Mouse (Mus musculus): ENCODE results near the gene Ankrd13c. TPM values are rescaled to one million over a fixed set of nuclear protein-coding genes. Genes with fewer than 3 reads are reported as not detected.

The Ankrd13c gene
- total RNA-seq, 2 experiments from 2014 or later, result 114 to 116 TPM

- intact Hi-C loops (cut with DNase I), result no loop called here
- DNase-seq (ENCODE audit: low spot score in 2 of 2), result no peak
Measured at GRCm38 (mm10) chr3:157938585-157938984, 8.5 kb upstream of the Ankrd13c start.

- no peak for DNase-seq (ENCODE audit: low spot score in 2 of 2)
- intact Hi-C loops (cut with DNase I), result loop anchor here (1.0 to 5.0 kb wide), 2 partner anchors 89 to 385 kb away; partner anchors contain the start of genes Lrrc40 and Srsf11
Measured at GRCm38 (mm10) chr3:157947383-157948280, 593 bp downstream of the Ankrd13c start.

DNA sequence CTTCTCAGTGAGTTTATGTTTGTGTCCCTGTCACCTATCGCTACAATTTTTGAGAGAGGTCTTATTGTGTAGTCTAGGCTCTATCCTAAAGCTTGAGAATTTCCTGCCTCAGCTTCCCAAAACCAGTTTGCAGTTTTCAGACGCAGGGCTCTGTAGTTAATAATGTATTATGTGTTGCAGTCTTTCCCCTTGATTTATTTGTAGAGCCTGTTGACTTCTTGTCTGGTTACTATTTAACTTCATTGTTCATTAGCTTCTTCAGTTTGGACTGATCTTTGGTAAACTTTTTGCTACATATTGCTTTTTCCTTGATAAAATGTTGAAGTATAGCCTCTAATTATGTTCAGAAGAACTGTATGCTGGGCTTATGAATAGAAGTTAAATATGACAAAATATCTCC, 5.7 kb downstream of the Ankrd13c start:
- intact Hi-C loops (cut with DNase I), result no loop called here
- DNase-seq (ENCODE audit: low spot score in 2 of 2), result no peak

DNA sequence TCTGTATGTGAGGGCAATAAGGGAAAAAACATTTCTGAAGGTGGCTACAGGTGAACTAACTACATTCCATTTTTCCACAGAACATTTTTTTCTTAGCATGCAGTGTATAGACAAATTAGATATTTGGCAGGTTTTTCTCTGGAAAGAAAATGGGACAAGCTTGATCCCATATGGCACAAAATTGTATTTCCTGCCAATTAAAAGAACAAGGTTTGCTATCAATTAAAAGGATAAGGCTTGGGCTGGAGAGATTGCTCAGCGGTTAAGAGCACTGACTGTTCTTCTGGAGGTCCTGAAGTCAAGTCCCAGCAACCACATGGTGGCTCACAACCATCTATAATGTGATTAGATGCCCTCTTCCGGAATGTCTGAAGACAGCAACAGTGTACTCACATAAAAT, 8.4 kb downstream of the Ankrd13c start:
- intact Hi-C loops (cut with DNase I), result no loop called here
- no peak for DNase-seq (ENCODE audit: low spot score in 2 of 2)

- intact Hi-C loops (cut with DNase I), result no loop called here
- no peak for DNase-seq (ENCODE audit: low spot score in 2 of 2)
Measured at GRCm38 (mm10) chr3:157956201-157956600, 9.2 kb downstream of the Ankrd13c start.

- DNase-seq (ENCODE audit: low spot score in 2 of 2), result no peak
- intact Hi-C loops (cut with DNase I), result no loop called here
Measured at GRCm38 (mm10) chr3:157957320-157957719, 10.3 kb downstream of the Ankrd13c start.

DNA sequence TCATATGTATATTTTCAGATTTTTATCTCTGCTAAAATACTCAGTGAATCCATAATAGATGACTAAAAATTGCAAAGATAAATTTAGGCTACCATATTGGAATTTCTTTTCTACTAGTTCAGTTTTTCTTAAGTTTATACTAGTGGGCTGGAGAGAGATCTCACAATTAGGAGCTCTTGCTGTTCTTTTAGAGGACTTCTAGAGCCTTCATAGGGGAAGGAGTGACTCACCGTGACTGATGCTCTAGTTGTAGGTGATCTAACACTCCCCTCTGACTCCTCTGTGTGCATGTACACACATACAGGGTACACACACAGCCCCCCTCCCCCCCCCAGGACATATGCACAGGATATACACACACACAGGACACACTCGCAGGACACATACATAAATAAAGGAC, 24.1 kb downstream of the Ankrd13c start:
- no peak for DNase-seq (ENCODE audit: low spot score in 2 of 2)
- intact Hi-C loops (cut with DNase I), result no loop called here

DNA sequence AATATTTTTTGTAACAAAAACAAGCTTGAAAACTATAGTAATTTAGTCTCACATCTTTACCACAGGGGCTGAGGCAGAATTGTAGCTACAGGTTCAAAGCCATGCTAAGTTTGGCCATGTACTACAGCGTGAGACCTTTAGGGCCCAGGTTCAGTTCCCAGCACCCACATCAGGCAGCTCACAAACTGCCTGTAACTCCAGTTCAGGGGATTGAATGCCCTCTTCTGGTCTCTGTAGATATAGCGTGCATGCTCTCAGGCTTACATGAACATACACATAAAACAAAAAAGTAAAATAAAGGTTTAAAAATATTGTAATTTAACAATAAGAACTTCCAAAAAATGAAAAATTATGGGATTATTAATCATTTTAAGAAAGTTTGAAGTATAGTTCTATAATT, 26.2 kb downstream of the Ankrd13c start:
- intact Hi-C loops (cut with DNase I), result no loop called here
- no peak for DNase-seq (ENCODE audit: low spot score in 2 of 2)

- DNase-seq (ENCODE audit: low spot score in 2 of 2), result no peak
- intact Hi-C loops (cut with DNase I), result no loop called here
Measured at GRCm38 (mm10) chr3:157979619-157980018, 32.6 kb downstream of the Ankrd13c start.

DNA sequence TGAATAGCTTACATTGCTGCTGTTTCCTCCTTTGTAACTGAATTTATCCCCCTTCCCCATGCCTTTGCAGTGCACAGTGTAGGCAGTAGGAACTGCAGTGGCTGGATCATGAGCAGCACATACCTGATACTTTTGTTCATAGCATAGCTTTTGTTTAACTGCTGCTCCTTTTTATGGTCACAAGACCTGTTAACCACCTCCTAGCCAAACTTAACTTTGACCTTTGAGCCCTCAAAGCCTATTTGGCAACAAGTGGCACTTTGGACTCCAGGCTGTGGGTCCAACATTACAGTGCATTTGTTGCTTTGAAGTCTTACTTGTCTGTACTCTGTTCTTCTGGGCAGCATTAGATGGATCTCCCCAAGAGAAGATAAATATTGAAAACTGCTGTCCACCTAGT, 46.3 kb downstream of the Ankrd13c start:
- no peak for DNase-seq (ENCODE audit: low spot score in 2 of 2)
- intact Hi-C loops (cut with DNase I), result no loop called here

- intact Hi-C loops (cut with DNase I), result no loop called here
- no peak for DNase-seq (ENCODE audit: low spot score in 2 of 2)
Measured at GRCm38 (mm10) chr3:157995726-157996125, 48.7 kb downstream of the Ankrd13c start.

DNA sequence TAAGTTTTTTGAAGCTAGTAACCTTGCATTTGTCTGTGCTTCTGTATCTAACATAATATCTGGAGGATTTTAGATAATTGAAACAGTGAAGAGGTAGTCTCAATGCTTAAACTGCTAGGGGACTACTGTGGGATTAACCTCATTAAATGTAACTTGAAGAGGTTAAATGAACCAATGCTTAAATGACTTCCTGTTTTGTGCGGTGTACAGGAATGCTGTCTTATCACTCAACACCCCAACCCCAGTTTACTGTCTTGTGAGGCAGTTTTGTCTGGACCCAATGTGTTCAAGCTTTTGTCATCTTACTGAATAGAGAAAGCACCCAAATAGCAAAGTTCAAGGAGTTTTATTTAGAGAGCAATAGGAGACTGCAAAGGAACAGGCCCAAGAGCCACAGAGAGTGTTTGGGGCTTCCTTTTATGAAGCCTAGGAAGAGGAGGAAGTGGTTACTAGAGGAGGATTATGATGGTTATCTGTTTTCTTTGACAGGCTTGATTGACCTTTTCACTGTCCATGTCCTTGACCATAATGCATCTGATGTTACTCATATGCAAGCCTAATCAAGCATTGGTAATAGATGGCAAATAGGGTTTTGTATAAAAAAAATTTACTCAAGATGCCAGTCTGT, 51.8 kb downstream of the Ankrd13c start:
- intact Hi-C loops (cut with DNase I), result no loop called here
- no peak for DNase-seq (ENCODE audit: low spot score in 2 of 2)

- DNase-seq (ENCODE audit: low spot score in 2 of 2), result no peak
- intact Hi-C loops (cut with DNase I), result no loop called here
Measured at GRCm38 (mm10) chr3:158008647-158009046, 61.6 kb downstream of the Ankrd13c start.

- intact Hi-C loops (cut with DNase I), result loop anchor here (5.0 to 10.0 kb wide), 2 partner anchors 128 to 465 kb away; no protein-coding TSS in a partner anchor
- peak; percentile 20 to 50 for DNase-seq (ENCODE audit: low spot score in 2 of 2)
Measured at GRCm38 (mm10) chr3:158009762-158010320, 62.8 kb downstream of the Ankrd13c start.

- DNase-seq (ENCODE audit: low spot score in 2 of 2), result peak; percentile 91 to 92
- intact Hi-C loops (cut with DNase I), result no loop called here
Measured at GRCm38 (mm10) chr3:158031371-158031925, 84.4 kb downstream of the Ankrd13c start.

GRCm38 (mm10) chr3:158032106-158032505, 85.1 kb downstream of the Ankrd13c start:
- intact Hi-C loops (cut with DNase I), result no loop called here
- no peak for DNase-seq (ENCODE audit: low spot score in 2 of 2)

- intact Hi-C loops (cut with DNase I), result loop anchor here (1.0 to 5.0 kb wide), 2 partner anchors 89 to 1511 kb away; partner anchors contain the start of gene Ankrd13c
- DNase-seq (ENCODE audit: low spot score in 2 of 2), result no peak
Measured at GRCm38 (mm10) chr3:158035866-158036265, 88.8 kb downstream of the Ankrd13c start.

DNA sequence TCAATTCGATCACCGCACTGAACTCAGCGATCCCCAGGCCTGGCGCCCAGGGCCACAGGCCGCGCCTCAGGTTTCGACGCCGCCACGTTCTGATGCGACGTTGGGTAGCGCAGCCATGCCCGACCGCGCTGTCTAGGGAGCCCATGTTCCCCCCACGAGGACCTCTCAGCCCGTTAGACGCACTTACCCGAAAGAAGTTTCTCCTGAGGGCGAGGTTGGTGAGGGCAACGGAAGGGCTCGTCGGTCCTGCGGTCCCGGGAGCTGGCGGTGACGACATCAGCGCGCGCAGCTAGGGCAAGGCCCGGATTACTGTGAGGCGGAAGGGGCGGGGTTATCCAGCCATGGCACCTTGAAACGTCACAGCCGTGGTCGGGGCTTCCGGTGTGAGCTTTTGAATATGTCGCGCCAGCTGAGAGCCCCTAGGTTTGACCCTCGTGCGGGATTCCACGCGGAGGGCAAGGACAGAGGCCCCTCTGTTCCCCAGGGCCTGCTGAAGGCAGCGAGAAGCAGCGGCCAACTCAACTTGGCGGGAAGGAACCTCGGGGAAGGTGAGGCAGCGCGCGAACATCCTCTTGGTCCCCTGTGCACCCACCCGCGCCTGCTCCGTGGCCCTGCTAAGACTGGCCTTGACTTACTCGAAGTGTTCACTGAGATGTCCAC, 89.4 kb downstream of the Ankrd13c start, which contains the start of the genes Srsf11 and Lrrc40:
Srsf11 (minus strand) TSS at position 311 of the 660 bp plus-strand sequence.
Lrrc40 (plus strand) TSS at position 334 of the 660 bp plus-strand sequence.
- DNase-seq (ENCODE audit: low spot score in 2 of 2), result peak; percentile 97
- intact Hi-C loops (cut with DNase I), result loop anchor here (1.0 to 5.0 kb wide), 2 partner anchors 89 to 1511 kb away; partner anchors contain the start of gene Ankrd13c

DNA sequence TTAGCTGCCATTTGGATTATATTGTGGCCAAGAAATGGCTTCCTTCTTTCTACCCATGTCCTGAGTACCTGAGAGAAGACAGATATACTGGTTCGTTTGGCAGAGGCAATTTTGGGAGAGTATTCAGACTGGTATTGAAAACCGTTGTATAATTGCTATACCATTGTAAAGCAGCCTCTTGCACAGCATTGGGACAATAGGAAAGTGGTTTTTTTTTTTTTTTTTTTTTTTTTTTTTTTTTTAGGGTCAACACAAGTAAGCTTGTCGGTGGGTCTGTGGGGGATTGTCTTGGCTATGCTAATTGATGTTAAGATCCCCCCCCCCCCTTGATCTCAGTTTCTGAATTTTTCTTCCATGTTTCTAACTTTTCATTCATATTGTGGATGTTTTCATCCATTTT, 91.1 kb downstream of the Ankrd13c start:
- intact Hi-C loops (cut with DNase I), result loop anchor here (5.0 kb wide), 1 partner anchor 1509 kb away; no protein-coding TSS in a partner anchor
- no peak for DNase-seq (ENCODE audit: low spot score in 2 of 2)
